Mouse (Mus musculus) kidney, adult 2 months (tissue): ENCODE data around the gene 4933434E20Rik.

Source experiments
- CTCF ChIP-seq: fragments of 200-500 bp; conservative IDR thresholded peaks from 2 replicates; pipeline ENCODE4 v1.5.1; 2011; ENCODE audit warnings: low read depth, mild to moderate bottlenecking, control low read depth, low read length, moderate library complexity, mixed read lengths; ENCODE audit not compliant: insufficient read depth, insufficient read length
- POLR2A ChIP-seq: fragments of 200-500 bp; IDR thresholded peaks from one replicate; pipeline ENCODE4 v1.6.1; 2011; ENCODE audit warnings: low read depth, low read length, control low read depth

GRCm38 (mm10) chr3:90010291-90010690, 41.1 kb upstream of the 4933434E20Rik start:
- no peak for TF ChIP-seq CTCF
- no peak for TF ChIP-seq POLR2A
